In genomic region chr8:50443501-50444165, GRCm38 (mm10) we compare ENCODE assay signal across 30 mouse cellular contexts.
A peak's percentile ranks its signal among the peaks of the same experiment; 100 is the strongest.
DNase-seq lines count a peak whose midpoint lies in the region; ATAC-seq and TF ChIP-seq lines count a peak whose summit lies in the region.
"Had no signal": no experiment of that assay in that cellular context is flagged by ENCODE, and none has a peak within 500 bp of the region (broad histone marks: within the 10 kb centered on the region; RNA-seq: fewer than 3 reads in every experiment).

No protein-coding gene starts in this region.

- H3K4me2 ChIP-seq in forebrain, embryonic 12.5 days: no peak overlapping the region
- H3K4me2 ChIP-seq in forebrain, embryonic 13.5 days: no peak overlapping the region
- H3K4me2 ChIP-seq in neural tube, embryonic 15.5 days: no peak overlapping the region
- H3K4me2 ChIP-seq: embryonic facial prominence, embryonic 12.5 days; liver, embryonic 12.5 days had no signal

- H3K27me3 ChIP-seq in forebrain, embryonic 12.5 days: no peaks in the 10 kb centered on the region
- H3K27me3 ChIP-seq in forebrain, embryonic 13.5 days: no peaks in the 10 kb centered on the region
- no peaks in the 10 kb centered on the region for H3K27me3 ChIP-seq in neural tube, embryonic 15.5 days (replicated peaks)
- H3K27me3 ChIP-seq: embryonic facial prominence, embryonic 12.5 days; liver, embryonic 12.5 days; megakaryocyte, embryonic 14.5 days had no signal

- H3K36me3 ChIP-seq in forebrain, embryonic 12.5 days (replicated peaks): no peaks in the 10 kb centered on the region
- no peaks in the 10 kb centered on the region for H3K36me3 ChIP-seq in forebrain, embryonic 13.5 days (ENCODE audit: poor library complexity, severe bottlenecking)
- H3K36me3 ChIP-seq in neural tube, embryonic 15.5 days: no peaks in the 10 kb centered on the region
- H3K36me3 ChIP-seq: embryonic facial prominence, embryonic 12.5 days; G1E; liver, embryonic 12.5 days had no signal

- H3K27ac ChIP-seq in forebrain, embryonic 12.5 days: no peak overlapping the region
- H3K27ac ChIP-seq in forebrain, embryonic 13.5 days: no peak overlapping the region
- H3K27ac ChIP-seq in left cerebral cortex, adult 2 months: no peak overlapping the region
- H3K27ac ChIP-seq in neural tube, embryonic 15.5 days (replicated peaks): no peak overlapping the region
- H3K27ac ChIP-seq: embryonic facial prominence, embryonic 12.5 days; liver, embryonic 12.5 days; stomach, postnatal 0 days had no signal

- 0 out of 2 replicates have a peak, but pooled peaks have one; percentile 23 for ATAC-seq in forebrain, embryonic 12.5 days (ENCODE audit: low FRiP score)
- no peak for ATAC-seq in forebrain, embryonic 13.5 days
- peak; percentile 31 for ATAC-seq in neural tube, embryonic 15.5 days (ENCODE audit: low FRiP score)
- ATAC-seq: intestine, embryonic 16.5 days; liver, embryonic 12.5 days; liver, postnatal 0 days; lung, postnatal 0 days; midbrain, embryonic 16.5 days had no signal

- TF ChIP-seq CTCF in left cerebral cortex, adult 2 months (IDR thresholded peaks at IDR 0.05): no peak

- peak; percentile 0 for DNase-seq in left cerebral cortex, postnatal 4 days
- no peak for DNase-seq in left cerebral cortex, adult 2 months (ENCODE audit: extremely low spot score in 1 of 2, low spot score in 2 of 2)
- peak; percentile 0 for DNase-seq in forelimb bud, embryonic 11.5 days (ENCODE audit: low read depth, low spot score)
- DNase-seq in right cerebral cortex, postnatal 25 days: no peak
- DNase-seq: adrenal gland, adult 8-10 months; cerebellum, adult 9-10 months; embryo, embryonic 11 days; gastrocnemius, postnatal 14 days; heart, postnatal 14 days; kidney, adult 9 months; kidney, postnatal 10 days; layer of hippocampus, adult 9-11 months; liver, postnatal 0 days; lung, postnatal 4 days; right cerebral cortex, adult 18-20 months; right cerebral cortex, postnatal 4 days; thymus, adult 18-20 months; thymus, postnatal 25 days had no signal

- intact Hi-C loops in left cerebral cortex, postnatal 4 days (cut with DNase I): no loop called here
- intact Hi-C loops in left cerebral cortex, adult 2 months (cut with DNase I): no loop called here

- no peaks in the 10 kb centered on the region for H3K4me1 ChIP-seq in forebrain, embryonic 12.5 days
- H3K4me1 ChIP-seq in forebrain, embryonic 13.5 days: 0 out of 2 replicates have a peak, but pooled peaks cover 3% of the 10 kb centered on the region
- no peaks in the 10 kb centered on the region for H3K4me1 ChIP-seq in neural tube, embryonic 15.5 days
- H3K4me1 ChIP-seq: embryonic facial prominence, embryonic 12.5 days; liver, embryonic 12.5 days; megakaryocyte, embryonic 14.5 days had no signal

- no peaks in the 10 kb centered on the region for H3K9me3 ChIP-seq in forebrain, embryonic 12.5 days
- H3K9me3 ChIP-seq in forebrain, embryonic 13.5 days (replicated peaks): no peaks in the 10 kb centered on the region
- H3K9me3 ChIP-seq in neural tube, embryonic 15.5 days (replicated peaks): no peaks in the 10 kb centered on the region
- H3K9me3 ChIP-seq: embryonic facial prominence, embryonic 12.5 days; G1E; liver, embryonic 12.5 days; megakaryocyte, embryonic 14.5 days had no signal

- H3K4me3 ChIP-seq in forebrain, embryonic 12.5 days (replicated peaks): no peak overlapping the region
- H3K4me3 ChIP-seq in forebrain, embryonic 13.5 days: no peak overlapping the region
- H3K4me3 ChIP-seq in left cerebral cortex, adult 2 months: no peak overlapping the region
- H3K4me3 ChIP-seq in neural tube, embryonic 15.5 days (replicated peaks): no peak overlapping the region
- H3K4me3 ChIP-seq: embryonic facial prominence, embryonic 12.5 days; liver, embryonic 12.5 days; megakaryocyte, embryonic 14.5 days; myocyte had no signal

- no peak overlapping the region for H3K9ac ChIP-seq in forebrain, embryonic 12.5 days
- H3K9ac ChIP-seq in forebrain, embryonic 13.5 days: no peak overlapping the region
- no peak overlapping the region for H3K9ac ChIP-seq in neural tube, embryonic 15.5 days (replicated peaks)
- H3K9ac ChIP-seq: embryonic facial prominence, embryonic 12.5 days; liver, embryonic 12.5 days; liver, postnatal 0 days had no signal

- WGBS in forebrain, embryonic 12.5 days: 91% methylated on average over 4 of the region's 4 CpGs
- whole genome bisulfite sequencing in forebrain, embryonic 13.5 days: 85% methylated on average over 4 of the region's 4 CpGs
- WGBS in neural tube, embryonic 15.5 days: 64% methylated on average over 4 of the region's 4 CpGs

Comparison
In these comparisons a context has a peak if more than half of its experiments do, and no peak if none do; other contexts are left out.
1. DNase-seq: peak in left cerebral cortex, postnatal 4 days (single experiment) and forelimb bud, embryonic 11.5 days (single experiment); none in left cerebral cortex, adult 2 months (0 of 2) and right cerebral cortex, postnatal 25 days (single experiment).